Mouse (Mus musculus) right cerebral cortex, postnatal 25 days (tissue): Measurements from ENCODE around the gene Slc51a.

ENCODE experiments used
- DNase-seq: peaks from one replicate; pipeline ENCODE4 v3.0.0; 2022

Slc51a gene

DNA sequence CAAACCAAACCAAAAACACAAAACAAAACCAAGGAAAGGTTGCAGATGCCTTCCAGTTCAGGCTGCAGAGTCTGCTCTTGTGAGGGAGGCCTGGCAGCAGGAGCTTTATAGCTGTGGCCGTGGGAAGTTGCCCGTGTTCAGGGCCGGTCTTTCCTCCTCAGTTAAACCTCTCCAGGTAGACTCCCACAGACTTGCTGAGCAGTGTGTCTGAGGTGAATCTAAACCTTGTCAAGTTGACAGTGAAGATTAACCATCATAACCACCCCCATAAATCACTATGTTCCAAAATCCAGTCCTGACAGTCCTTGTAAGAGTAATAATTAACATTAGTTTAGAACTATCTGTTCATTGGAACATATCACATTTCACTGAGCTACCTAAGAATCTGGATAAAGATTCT is 60.2 kb downstream of the Slc51a start:
- no peak for DNase-seq
